Mouse (Mus musculus): ENCODE measurements around the gene Hist1h2bn. TPM values are rescaled to one million over a fixed set of nuclear protein-coding genes. Genes with fewer than 3 reads are reported as not detected.
"Not testable (repeated sequence)": the region's sequence is repeated elsewhere in the genome, so short reads cannot be mapped to it uniquely, and the experiment has no call there.

Hist1h2bn gene
- polyA plus RNA-seq, 1 experiment from 2014 or later, result 2.0 TPM

GRCm38 (mm10) chr13:21734010-21734905 lies 19.7 kb upstream of the Hist1h2bn start:
- H3K36me3 ChIP-seq, result no peaks in the 10 kb centered on the region
- peak overlapping the region; percentile 94 for H3K27ac ChIP-seq
- H3K9ac ChIP-seq, result peak overlapping the region; percentile 64
- H3K4me2 ChIP-seq, result peak overlapping the region; percentile 81
- peak; percentile 71 for ATAC-seq (replicated peaks; ENCODE audit: insufficient number of reproducible peaks, insufficient read depth, low FRiP score, low read depth)
- H3K9me3 ChIP-seq (replicated peaks), result no peaks in the 10 kb centered on the region
- no peaks in the 10 kb centered on the region for H3K27me3 ChIP-seq
- peak overlapping the region; percentile 56 for H3K4me3 ChIP-seq
- peaks cover 10% of the 10 kb centered on the region for H3K4me1 ChIP-seq (replicated peaks)
- under 1% methylated on average over 21 of the region's 21 CpGs for WGBS

GRCm38 (mm10) chr13:21734906-21735767 lies 18.8 kb upstream of the Hist1h2bn start, which contains the start of gene Hist1h4j:
Gene Hist1h4j, plus strand, starts transcription at chr13:21735064.
- H3K9ac ChIP-seq, result peak within 1 kb of the TSS; percentile 64
- H3K4me2 ChIP-seq, result peak within 1 kb of the TSS; percentile 81
- H3K4me1 ChIP-seq (replicated peaks); H3K9me3 ChIP-seq (replicated peaks); H3K27me3 ChIP-seq; H3K36me3 ChIP-seq: not testable (repeated sequence)
- WGBS, result under 1% methylated on average over 46 of the region's 56 CpGs
- ATAC-seq (replicated peaks; ENCODE audit: insufficient number of reproducible peaks, insufficient read depth, low FRiP score, low read depth), result peak; percentile 90
- peak within 1 kb of the TSS; percentile 56 for H3K4me3 ChIP-seq
- peak within 1 kb of the TSS; percentile 94 for H3K27ac ChIP-seq

GRCm38 (mm10) chr13:21745006-21745405 lies 8.9 kb upstream of the Hist1h2bn start:
- H3K4me1 ChIP-seq (replicated peaks), result peaks cover 11% of the 10 kb centered on the region
- ATAC-seq (replicated peaks; ENCODE audit: insufficient number of reproducible peaks, insufficient read depth, low FRiP score, low read depth), result no peak
- no peak overlapping the region for H3K27ac ChIP-seq
- H3K9me3 ChIP-seq (replicated peaks), result no peaks in the 10 kb centered on the region
- no peaks in the 10 kb centered on the region for H3K27me3 ChIP-seq
- H3K36me3 ChIP-seq, result no peaks in the 10 kb centered on the region
- H3K4me3 ChIP-seq, result no peak overlapping the region
- H3K9ac ChIP-seq, result no peak overlapping the region
- 60% methylated on average over 1 of the region's 1 CpGs for WGBS
- no peak overlapping the region for H3K4me2 ChIP-seq

GRCm38 (mm10) chr13:21749387-21750158 lies 4.3 kb upstream of the Hist1h2bn start:
- no peaks in the 10 kb centered on the region for H3K9me3 ChIP-seq (replicated peaks)
- no peak for ATAC-seq (replicated peaks; ENCODE audit: insufficient number of reproducible peaks, insufficient read depth, low FRiP score, low read depth)
- H3K9ac ChIP-seq, result peak overlapping the region; percentile 57
- H3K4me2 ChIP-seq, result peak overlapping the region; percentile 67
- H3K4me3 ChIP-seq, result peak overlapping the region; percentile 53
- 7% methylated on average over 5 of the region's 5 CpGs for WGBS
- no peaks in the 10 kb centered on the region for H3K36me3 ChIP-seq
- H3K27me3 ChIP-seq, result no peaks in the 10 kb centered on the region
- peaks cover 25% of the 10 kb centered on the region for H3K4me1 ChIP-seq (replicated peaks)
- H3K27ac ChIP-seq, result peak overlapping the region; percentile 89

- H3K36me3 ChIP-seq; H3K9me3 ChIP-seq (replicated peaks); H3K27me3 ChIP-seq: not testable (repeated sequence)
- peaks cover 28% of the 10 kb centered on the region for H3K4me1 ChIP-seq (replicated peaks)
- ATAC-seq (replicated peaks; ENCODE audit: insufficient number of reproducible peaks, insufficient read depth, low FRiP score, low read depth), result peak; percentile 70
- peak within 1 kb of the TSS; percentile 67 for H3K4me2 ChIP-seq
- H3K27ac ChIP-seq, result peak within 1 kb of the TSS; percentile 92
- H3K4me3 ChIP-seq, result peak within 1 kb of the TSS; percentile 53
- WGBS, result under 1% methylated on average over 49 of the region's 56 CpGs
- H3K9ac ChIP-seq, result peak within 1 kb of the TSS; percentile 61
Observed at GRCm38 (mm10) chr13:21750159-21751017, 3.5 kb upstream of the Hist1h2bn start, which contains the start of gene Hist1h4k. Gene Hist1h4k, minus strand, starts transcription at chr13:21750505.

- H3K36me3 ChIP-seq, result no peaks in the 10 kb centered on the region
- H3K4me1 ChIP-seq (replicated peaks), result peaks cover 32% of the 10 kb centered on the region
- H3K4me3 ChIP-seq, result no peak overlapping the region
- H3K27ac ChIP-seq, result peak overlapping the region; percentile 92
- no peak overlapping the region for H3K4me2 ChIP-seq
- no peak for ATAC-seq (replicated peaks; ENCODE audit: insufficient number of reproducible peaks, insufficient read depth, low FRiP score, low read depth)
- H3K9me3 ChIP-seq (replicated peaks), result no peaks in the 10 kb centered on the region
- H3K9ac ChIP-seq, result no peak overlapping the region
- no peaks in the 10 kb centered on the region for H3K27me3 ChIP-seq
Observed at GRCm38 (mm10) chr13:21751417-21751816, 2.5 kb upstream of the Hist1h2bn start.

GRCm38 (mm10) chr13:21751827-21752226 lies 2.1 kb upstream of the Hist1h2bn start:
- Histone ChIP-seq H3K9me3 (replicated peaks) (no peaks in the 10 kb centered on the region), H3K4me1 (replicated peaks) (peaks cover 32% of the 10 kb centered on the region), H3K4me2 (peak overlapping the region; percentile 74; the same call in 1 of the 2 replicates), H3K36me3 (no peaks in the 10 kb centered on the region), H3K27me3 (no peaks in the 10 kb centered on the region), H3K27ac (peak overlapping the region; percentile 92), H3K4me3 (no peak overlapping the region), H3K9ac (no peak overlapping the region)
- no peak for ATAC-seq (replicated peaks; ENCODE audit: insufficient number of reproducible peaks, insufficient read depth, low FRiP score, low read depth)
- 35% methylated on average over 3 of the region's 3 CpGs for WGBS

- peak overlapping the region; percentile 74 for H3K4me2 ChIP-seq
Observed at GRCm38 (mm10) chr13:21752356-21752755, 1.6 kb upstream of the Hist1h2bn start.

GRCm38 (mm10) chr13:21753051-21753523 lies 836 bp upstream of the Hist1h2bn start:
- Histone ChIP-seq H3K4me2 (peak overlapping the region; percentile 74), H3K36me3 (no peaks in the 10 kb centered on the region), H3K27ac (peak overlapping the region; percentile 92), H3K4me1 (replicated peaks) (peaks cover 27% of the 10 kb centered on the region), H3K4me3 (peak overlapping the region; percentile 55), H3K9me3 (replicated peaks) (no peaks in the 10 kb centered on the region), H3K9ac (peak overlapping the region; percentile 60), H3K27me3 (no peaks in the 10 kb centered on the region)
- ATAC-seq (replicated peaks; ENCODE audit: insufficient number of reproducible peaks, insufficient read depth, low FRiP score, low read depth), result 0 out of 2 replicates have a peak, but pooled peaks have one; percentile 15
- 2% methylated on average over 10 of the region's 10 CpGs for WGBS

More at GRCm38 (mm10) chr13:21752356-21752755, 1.6 kb upstream of the Hist1h2bn start:
- Histone ChIP-seq H3K9me3 (replicated peaks) (no peaks in the 10 kb centered on the region), H3K4me1 (replicated peaks) (peaks cover 31% of the 10 kb centered on the region), H3K27me3 (no peaks in the 10 kb centered on the region), H3K27ac (peak overlapping the region; percentile 92), H3K36me3 (no peaks in the 10 kb centered on the region), H3K9ac (peak overlapping the region; percentile 14; the same call in 1 of the 2 replicates), H3K4me3 (no peak overlapping the region)
- no peak for ATAC-seq (replicated peaks; ENCODE audit: insufficient number of reproducible peaks, insufficient read depth, low FRiP score, low read depth)
- WGBS, result 32% methylated on average over 3 of the region's 3 CpGs

Measured in heart, embryonic 15.5 days (tissue).